Mouse (Mus musculus) lung, postnatal 0 days (tissue): ENCODE measurements around the gene Eda. TPM values are rescaled to one million over a fixed set of nuclear protein-coding genes. Genes with fewer than 3 reads are reported as not detected.

ENCODE experiments used
- ATAC-seq: fragments of 200-750 bp; cut with Nextera tagmentation; 2 replicates; pipeline ENCODE4 v1.8.0; 2017; ENCODE audit warnings: moderate library complexity
- DNase-seq: peaks from one replicate; pipeline ENCODE4 v3.0.0-alpha.2; 2016; ENCODE audit warnings: low spot score
- H3K27ac ChIP-seq: fragments of 300-500 bp; sonication (generic); 2 replicates; pipeline ENCODE4 v1.5.1; 2014; ENCODE audit warnings: antibody characterized with exemption, mild to moderate bottlenecking, low read length, mixed read lengths
- H3K27me3 ChIP-seq: fragments of 300-500 bp; sonication (generic); replicated peaks from 2 replicates; pipeline ENCODE4 v1.6.1; 2014; ENCODE audit warnings: low read length, mixed read lengths; ENCODE audit not compliant: insufficient read depth
- H3K36me3 ChIP-seq: fragments of 300-500 bp; sonication (generic); 2 replicates; pipeline ENCODE4 v1.6.1; 2014; ENCODE audit warnings: low read length, mixed read lengths; ENCODE audit not compliant: insufficient read depth
- H3K4me1 ChIP-seq: fragments of 300-500 bp; sonication (generic); 2 replicates; pipeline ENCODE4 v1.6.1; 2014; ENCODE audit warnings: antibody characterized with exemption, low read depth, low read length, mixed read lengths; ENCODE audit not compliant: insufficient read depth
- H3K4me2 ChIP-seq: fragments of 300-500 bp; sonication (generic); replicated peaks from 2 replicates; pipeline ENCODE4 v1.6.1; 2014; ENCODE audit warnings: low read depth, mild to moderate bottlenecking, low read length, moderate library complexity, mixed read lengths
- H3K4me3 ChIP-seq: fragments of 300-500 bp; sonication (generic); 2 replicates; pipeline ENCODE4 v1.5.1; 2014; ENCODE audit warnings: low read depth, low read length
- H3K9ac ChIP-seq: fragments of 300-500 bp; sonication (generic); replicated peaks from 2 replicates; pipeline ENCODE4 v1.6.1; 2014; ENCODE audit warnings: low read depth, mild to moderate bottlenecking
- H3K9me3 ChIP-seq: fragments of 300-500 bp; sonication (generic); 2 replicates; pipeline ENCODE4 v1.6.1; 2016; ENCODE audit warnings: low read length, mixed read lengths
- CTCF ChIP-seq: IDR thresholded peaks from 2 replicates; pipeline ENCODE4 v1.5.1; 2016; ENCODE audit warnings: antibody characterized with exemption, mild to moderate bottlenecking
- EP300 ChIP-seq: IDR thresholded peaks from 2 replicates; pipeline ENCODE4 v1.6.1; 2016; ENCODE audit warnings: antibody characterized with exemption, mild to moderate bottlenecking, control low read depth
- WGBS: fragments of 180-500 bp; shearing (Covaris S2); extraction: QIAGEN DNeasy Blood & Tissue Kit; methylation state at CpG from one replicate; pipeline ENCODE4 v1.1.7; 2014; 5-methylcytosine and 5-hydroxymethylcytosine counted together
- polyA plus RNA-seq: library from polyadenylated mRNA; unstranded; fragments of >200 nt; fragmentation: Nextera tagmentation; extraction: Ambion mirVana; gene quantifications from 2 replicates; pipeline ENCODE4 v1.2.1, GENCODE M21; 2015

Gene Eda
- polyA plus RNA-seq, 1 experiment from 2014 or later: 0.95 TPM

DNA sequence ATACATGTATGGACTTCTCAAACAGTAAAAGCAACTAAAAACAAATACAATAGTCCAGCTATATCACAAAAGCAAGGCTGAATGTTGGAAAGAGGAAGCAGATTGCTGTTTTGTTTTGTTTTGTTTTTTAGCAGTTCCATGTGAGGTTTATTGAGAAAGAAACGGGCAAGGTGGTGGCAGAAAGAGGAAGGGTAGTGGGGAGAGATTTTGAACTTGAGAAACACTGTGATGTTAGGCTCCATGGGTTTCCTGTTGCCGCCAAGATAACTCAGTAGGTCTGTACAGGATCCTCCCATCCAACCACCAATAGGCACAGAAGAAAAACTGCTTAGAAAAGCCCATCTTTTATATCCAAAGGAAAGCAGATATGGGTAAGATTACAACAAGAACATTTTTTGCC is 365.3 kb downstream of the Eda start:
- TF ChIP-seq CTCF: no peak
- no peak for TF ChIP-seq EP300
- ATAC-seq: no peak

DNA sequence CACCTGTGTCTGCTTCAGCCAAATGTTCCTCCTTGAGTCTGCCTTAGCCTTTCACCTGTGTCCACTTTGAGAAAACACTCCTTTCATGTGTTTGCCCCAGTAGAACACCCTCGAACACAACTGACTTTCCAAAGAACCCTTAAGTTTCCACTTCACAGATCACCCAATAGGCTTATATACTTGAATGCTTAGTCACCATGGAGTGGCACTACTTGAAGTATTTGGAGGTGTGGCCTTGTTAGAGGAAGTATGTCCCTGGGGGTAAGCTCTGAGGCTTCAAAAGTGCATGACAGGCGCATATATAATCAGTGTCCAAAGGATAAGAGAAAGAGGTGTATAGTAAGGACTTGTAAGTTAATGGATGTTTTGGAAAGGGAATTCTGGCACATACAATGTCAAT is 369.0 kb downstream of the Eda start:
- H3K4me1 ChIP-seq: no peaks in the 10 kb centered on the region
- H3K9ac ChIP-seq: no peak overlapping the region
- TF ChIP-seq EP300: peak; percentile 34; the same call in 1 of the 2 replicates
- TF ChIP-seq CTCF: no peak
- H3K27ac ChIP-seq: no peak overlapping the region
- H3K4me3 ChIP-seq: no peak overlapping the region
- no peaks in the 10 kb centered on the region for H3K36me3 ChIP-seq
- H3K27me3 ChIP-seq: no peaks in the 10 kb centered on the region
- ATAC-seq (peak; percentile 93), DNase-seq (peak; percentile 64)
- no peak overlapping the region for H3K4me2 ChIP-seq
- 60% methylated on average over 2 of the region's 2 CpGs for WGBS
- H3K9me3 ChIP-seq: no peaks in the 10 kb centered on the region

More for the DNA sequence above, 365.3 kb downstream of the Eda start:
- Histone ChIP-seq H3K36me3 (no peaks in the 10 kb centered on the region), H3K4me2 (no peak overlapping the region), H3K27ac (no peak overlapping the region), H3K27me3 (no peaks in the 10 kb centered on the region), H3K9me3 (no peaks in the 10 kb centered on the region), H3K9ac (no peak overlapping the region), H3K4me1 (no peaks in the 10 kb centered on the region), H3K4me3 (no peak overlapping the region)
- 70% methylated on average over 2 of the region's 2 CpGs for WGBS
- DNase-seq: no peak

DNA sequence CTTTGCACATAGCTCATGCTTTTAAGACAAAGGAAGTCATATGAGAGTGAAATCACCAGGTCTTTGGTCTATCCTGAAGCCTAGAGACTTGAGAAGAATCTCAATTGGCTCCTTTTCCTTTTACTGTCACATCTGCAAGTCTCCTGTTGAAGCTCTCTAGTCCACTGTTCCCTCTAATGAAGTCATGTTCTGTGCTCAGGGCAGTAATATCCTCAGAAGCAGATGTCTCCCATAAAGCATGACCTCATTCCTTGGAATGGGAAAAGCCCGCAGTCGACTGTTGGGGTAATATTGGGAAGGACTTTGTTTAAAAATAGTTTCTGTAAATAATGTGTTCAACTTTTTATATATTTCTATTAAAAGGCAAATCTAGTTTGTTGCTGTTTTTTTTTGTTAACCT is 381.6 kb downstream of the Eda start:
- H3K4me3 ChIP-seq: no peak overlapping the region
- WGBS: 65% methylated on average over 2 of the region's 2 CpGs
- H3K9me3 ChIP-seq: no peaks in the 10 kb centered on the region
- H3K4me1 ChIP-seq: no peaks in the 10 kb centered on the region
- no peak overlapping the region for H3K9ac ChIP-seq
- no peak overlapping the region for H3K4me2 ChIP-seq
- no peak for ATAC-seq
- H3K36me3 ChIP-seq: no peaks in the 10 kb centered on the region
- no peak for DNase-seq
- H3K27me3 ChIP-seq: no peaks in the 10 kb centered on the region
- no peak overlapping the region for H3K27ac ChIP-seq
- TF ChIP-seq EP300: no peak
- no peak for TF ChIP-seq CTCF

DNA sequence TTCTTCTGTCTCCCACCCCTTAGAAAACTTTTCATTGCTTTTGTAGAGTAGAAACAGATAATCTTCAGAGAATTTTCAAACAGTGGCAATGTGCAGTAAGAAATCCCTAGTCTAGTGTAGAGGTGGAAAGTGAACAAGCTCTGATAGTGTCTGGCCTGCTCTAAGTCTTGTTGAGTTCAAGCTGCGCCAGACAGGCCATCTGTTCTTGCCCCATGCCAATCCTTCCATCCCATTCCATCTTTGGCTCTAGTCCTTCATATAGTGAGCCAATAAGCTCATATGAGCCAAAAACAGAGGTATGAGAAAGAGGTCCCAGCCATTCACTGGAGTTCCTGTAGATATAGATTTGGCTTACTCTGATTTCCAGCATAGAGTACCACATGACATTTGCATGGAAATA is 414.5 kb downstream of the Eda start:
- H3K9me3 ChIP-seq: no peaks in the 10 kb centered on the region
- no peaks in the 10 kb centered on the region for H3K36me3 ChIP-seq
- H3K4me1 ChIP-seq: no peaks in the 10 kb centered on the region
- H3K9ac ChIP-seq: no peak overlapping the region
- H3K27me3 ChIP-seq: no peaks in the 10 kb centered on the region
- TF ChIP-seq CTCF (no peak), EP300 (no peak)
- DNase-seq (no peak), ATAC-seq (no peak)
- H3K27ac ChIP-seq: no peak overlapping the region
- H3K4me2 ChIP-seq: no peak overlapping the region
- no peak overlapping the region for H3K4me3 ChIP-seq
- WGBS: 76% methylated on average over 1 of the region's 1 CpGs

DNA sequence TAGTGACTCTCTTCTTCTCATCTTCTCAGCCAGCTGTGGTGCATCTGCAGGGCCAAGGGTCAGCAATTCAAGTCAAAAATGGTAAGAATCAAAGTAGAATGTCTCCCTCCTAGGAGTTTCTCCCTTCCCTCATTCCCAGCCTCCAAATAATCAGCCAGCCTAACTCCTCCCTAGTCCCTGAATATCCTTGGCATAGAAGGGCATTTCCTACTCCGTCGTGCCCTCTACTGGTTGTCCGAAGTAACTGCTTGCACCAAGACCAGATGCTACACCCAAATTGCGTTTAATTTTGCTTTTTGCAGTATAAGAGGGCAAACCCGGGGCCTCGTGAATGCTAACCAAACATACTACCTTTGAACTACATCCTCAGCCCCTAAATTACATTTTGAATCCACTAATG is 416.9 kb downstream of the Eda start:
- no peak overlapping the region for H3K4me2 ChIP-seq
- DNase-seq: peak; percentile 66
- 19% methylated on average over 6 of the region's 6 CpGs for WGBS
- peak; percentile 79 for TF ChIP-seq CTCF
- no peak for TF ChIP-seq EP300
- no peaks in the 10 kb centered on the region for H3K36me3 ChIP-seq
- H3K27ac ChIP-seq: no peak overlapping the region
- ATAC-seq: no peak
- no peaks in the 10 kb centered on the region for H3K27me3 ChIP-seq
- no peak overlapping the region for H3K9ac ChIP-seq
- H3K4me3 ChIP-seq: no peak overlapping the region
- H3K4me1 ChIP-seq: no peaks in the 10 kb centered on the region
- H3K9me3 ChIP-seq: no peaks in the 10 kb centered on the region

DNA sequence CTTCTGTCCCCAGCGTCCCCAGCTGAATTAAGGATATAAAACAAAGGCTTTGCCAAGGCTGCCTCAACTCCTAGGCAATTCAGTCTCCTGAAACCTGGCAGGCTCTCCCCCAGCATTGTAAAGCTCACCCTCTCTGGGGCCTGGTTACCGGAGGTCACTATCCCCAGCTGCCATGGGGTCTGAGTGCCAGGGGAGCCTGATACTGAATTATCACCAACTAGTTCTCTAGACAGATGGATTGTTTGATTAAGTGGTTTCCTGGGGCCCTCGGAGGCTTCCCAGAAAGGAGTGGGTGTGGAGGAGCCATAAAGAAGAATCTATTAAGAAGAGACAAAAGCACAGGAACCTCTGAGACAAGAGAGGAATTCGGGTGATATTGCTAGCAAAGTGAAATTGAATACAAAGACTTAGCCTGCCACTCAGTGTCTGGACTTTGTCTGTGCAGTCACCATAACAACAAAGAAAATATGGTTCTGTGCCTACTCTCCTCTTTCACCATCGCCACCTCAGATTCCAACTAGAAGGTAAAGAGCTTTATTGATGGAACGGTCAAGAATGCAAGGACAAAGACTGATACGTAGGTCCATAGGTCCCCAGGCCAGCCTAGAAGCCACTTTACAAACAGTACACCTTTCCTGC is 418.9 kb downstream of the Eda start:
- H3K36me3 ChIP-seq: no peaks in the 10 kb centered on the region
- no peak overlapping the region for H3K9ac ChIP-seq
- no peak for ATAC-seq
- no peaks in the 10 kb centered on the region for H3K4me1 ChIP-seq
- no peak overlapping the region for H3K4me2 ChIP-seq
- no peaks in the 10 kb centered on the region for H3K27me3 ChIP-seq
- H3K9me3 ChIP-seq: no peaks in the 10 kb centered on the region
- H3K27ac ChIP-seq: no peak overlapping the region
- TF ChIP-seq CTCF (no peak), EP300 (no peak)
- 69% methylated on average over 7 of the region's 7 CpGs for WGBS
- H3K4me3 ChIP-seq: no peak overlapping the region
- DNase-seq: no peak

DNA sequence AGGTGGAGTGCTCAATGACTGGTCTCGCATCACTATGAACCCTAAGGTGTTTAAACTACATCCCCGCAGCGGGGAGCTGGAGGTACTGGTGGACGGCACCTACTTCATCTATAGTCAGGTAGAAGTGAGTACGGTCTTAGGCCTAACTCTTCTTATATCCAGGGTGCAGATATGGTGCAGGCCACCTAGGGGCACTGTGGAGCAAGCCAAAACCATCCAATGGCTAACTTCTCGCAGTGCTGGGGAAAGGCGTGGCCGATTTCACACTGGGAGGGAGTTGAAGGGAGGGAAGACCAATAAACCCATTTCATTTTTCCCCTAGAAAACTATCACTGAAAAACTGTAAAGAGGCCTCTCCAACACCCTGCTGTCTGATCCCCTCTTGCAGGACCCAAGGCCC is 419.6 kb downstream of the Eda start:
- H3K27me3 ChIP-seq: no peaks in the 10 kb centered on the region
- H3K4me2 ChIP-seq: no peak overlapping the region
- no peaks in the 10 kb centered on the region for H3K9me3 ChIP-seq
- TF ChIP-seq EP300 (no peak), CTCF (peak; percentile 64)
- no peak overlapping the region for H3K27ac ChIP-seq
- H3K9ac ChIP-seq: no peak overlapping the region
- DNase-seq: peak; percentile 7
- no peaks in the 10 kb centered on the region for H3K36me3 ChIP-seq
- peak; percentile 43; the same call in 1 of the 2 replicates for ATAC-seq
- no peak overlapping the region for H3K4me3 ChIP-seq
- H3K4me1 ChIP-seq: no peaks in the 10 kb centered on the region
- WGBS: 82% methylated on average over 8 of the region's 8 CpGs
